Mouse (Mus musculus): ENCODE results near the gene Asb12. TPM values are rescaled to one million over a fixed set of nuclear protein-coding genes. Genes with fewer than 3 reads are reported as not detected.

Asb12 gene
- polyA plus RNA-seq, 1 experiment = not detected

- no peak for TF ChIP-seq POLR2A (IDR thresholded peaks at IDR 0.05; ENCODE audit: insufficient read depth, low read depth, low read length)
- Histone ChIP-seq H3K27ac (ENCODE audit: insufficient read depth, low read depth, low read length) (peak overlapping the region; percentile 67), H3K4me3 (ENCODE audit: insufficient read depth, low read depth, low read length) (peak overlapping the region; percentile 96), H3K4me1 (ENCODE audit: control insufficient read depth, insufficient read depth, low read length) (peaks cover 3% of the 10 kb centered on the region; the same call in 1 of the 2 replicates)
- WGBS = 19% methylated on average over 42 of the region's 42 CpGs
These were observed 113.7 kb downstream of the Asb12 start for GRCm38 (mm10) chrX:95443898-95444775.

GRCm38 (mm10) chrX:95443390-95443789, 114.4 kb downstream of the Asb12 start:
- no peak overlapping the region for H3K27ac ChIP-seq (ENCODE audit: insufficient read depth, low read depth, low read length)
- 27% methylated on average over 12 of the region's 12 CpGs for WGBS
- TF ChIP-seq POLR2A (IDR thresholded peaks at IDR 0.05; ENCODE audit: insufficient read depth, low read depth, low read length) = no peak
- TF ChIP-seq CTCF (IDR thresholded peaks at IDR 0.05; ENCODE audit: insufficient read depth, low read depth, low read length) = no peak
- H3K4me3 ChIP-seq (ENCODE audit: insufficient read depth, low read depth, low read length) = peak overlapping the region; percentile 96
- H3K4me1 ChIP-seq (ENCODE audit: control insufficient read depth, insufficient read depth, low read length) = peaks cover 3% of the 10 kb centered on the region; the same call in 1 of the 2 replicates

- TF ChIP-seq CTCF (IDR thresholded peaks at IDR 0.05; ENCODE audit: insufficient read depth, low read depth, low read length) (no peak), POLR2A (IDR thresholded peaks at IDR 0.05; ENCODE audit: insufficient read depth, low read depth, low read length) (no peak)
- no peak overlapping the region for H3K27ac ChIP-seq (ENCODE audit: insufficient read depth, low read depth, low read length)
- WGBS = 25% methylated on average over 1 of the region's 1 CpGs
- H3K4me1 ChIP-seq (ENCODE audit: control insufficient read depth, insufficient read depth, low read length) = peaks cover 3% of the 10 kb centered on the region; the same call in 1 of the 2 replicates
- H3K4me3 ChIP-seq (ENCODE audit: insufficient read depth, low read depth, low read length) = no peak overlapping the region
These were observed 115.5 kb downstream of the Asb12 start for GRCm38 (mm10) chrX:95442261-95442660.

- TF ChIP-seq CTCF (IDR thresholded peaks at IDR 0.05; ENCODE audit: insufficient read depth, low read depth, low read length) (no peak), POLR2A (IDR thresholded peaks at IDR 0.05; ENCODE audit: insufficient read depth, low read depth, low read length) (no peak)
- Histone ChIP-seq H3K4me3 (ENCODE audit: insufficient read depth, low read depth, low read length) (no peak overlapping the region), H3K4me1 (ENCODE audit: control insufficient read depth, insufficient read depth, low read length) (peaks cover 3% of the 10 kb centered on the region; the same call in 1 of the 2 replicates), H3K27ac (ENCODE audit: insufficient read depth, low read depth, low read length) (no peak overlapping the region)
These were observed 116.5 kb downstream of the Asb12 start for GRCm38 (mm10) chrX:95441290-95441689.

GRCm38 (mm10) chrX:95438491-95438890, 119.3 kb downstream of the Asb12 start:
- Histone ChIP-seq H3K4me3 (ENCODE audit: insufficient read depth, low read depth, low read length) (no peak overlapping the region), H3K4me1 (ENCODE audit: control insufficient read depth, insufficient read depth, low read length) (peaks cover 3% of the 10 kb centered on the region; the same call in 1 of the 2 replicates), H3K27ac (ENCODE audit: insufficient read depth, low read depth, low read length) (no peak overlapping the region)
- TF ChIP-seq POLR2A (IDR thresholded peaks at IDR 0.05; ENCODE audit: insufficient read depth, low read depth, low read length) = no peak
- TF ChIP-seq CTCF (IDR thresholded peaks at IDR 0.05; ENCODE audit: insufficient read depth, low read depth, low read length) = no peak
- WGBS = 65% methylated on average over 4 of the region's 4 CpGs

- TF ChIP-seq CTCF (IDR thresholded peaks at IDR 0.05; ENCODE audit: insufficient read depth, low read depth, low read length) = no peak
- no peak for TF ChIP-seq POLR2A (IDR thresholded peaks at IDR 0.05; ENCODE audit: insufficient read depth, low read depth, low read length)
- H3K4me1 ChIP-seq (ENCODE audit: control insufficient read depth, insufficient read depth, low read length) = no peaks in the 10 kb centered on the region
- H3K4me3 ChIP-seq (ENCODE audit: insufficient read depth, low read depth, low read length) = no peak overlapping the region
- H3K27ac ChIP-seq (ENCODE audit: insufficient read depth, low read depth, low read length) = no peak overlapping the region
- 74% methylated on average over 1 of the region's 1 CpGs for WGBS
These were observed 120.6 kb downstream of the Asb12 start for GRCm38 (mm10) chrX:95437236-95437635.

Other genes starting within 250 kb of the Asb12 start
- gene Amer1, start 113.1 kb downstream of the Asb12 start, polyA plus RNA-seq (2012; ENCODE audit: insufficient read depth, insufficient read length, low replicate concordance, missing spikeins) = not detected in 2 replicates
- gene Pfn5, start 117 bp upstream of the Asb12 start, polyA plus RNA-seq (2012; ENCODE audit: insufficient read depth, insufficient read length, low replicate concordance, missing spikeins) = not detected in 2 replicates
- not detected in 2 replicates for gene Zc4h2, start 100.5 kb upstream of the Asb12 start, polyA plus RNA-seq (2012; ENCODE audit: insufficient read depth, insufficient read length, low replicate concordance, missing spikeins)
- not detected in 2 replicates for gene Zc3h12b, start 153.7 kb upstream of the Asb12 start, polyA plus RNA-seq (2012; ENCODE audit: insufficient read depth, insufficient read length, low replicate concordance, missing spikeins)